Mouse (Mus musculus): ENCODE measurements at regions not wholly inside any gene's neighbourhood (a gene's known extent, or its start where the extent isn't known, plus 50 kb on each side); places are given as distances from the start of the nearest gene placed in this dataset.

- TF ChIP-seq CTCF (IDR thresholded peaks at IDR 0.05; ENCODE audit: insufficient read depth, low read length) (no peak), POLR2A (IDR thresholded peaks at IDR 0.05; ENCODE audit: borderline replicate concordance, extremely low read depth, low read depth, low read length) (no peak)
Measured at GRCm38 (mm10) chr1:164572183-164572582, 114.0 kb upstream of the Atp1b1 start.
